Mouse (Mus musculus) stomach, postnatal 0 days (tissue): ENCODE data around the gene Lkaaear1.

Experiments
- CTCF ChIP-seq: IDR thresholded peaks from 2 replicates; pipeline ENCODE4 v1.5.1; 2016; ENCODE audit warnings: antibody characterized with exemption, low read depth, mild to moderate bottlenecking, moderate library complexity
- EP300 ChIP-seq: optimal IDR thresholded peaks from 2 replicates; pipeline ENCODE3; 2016; ENCODE audit warnings: antibody characterized with exemption

DNA sequence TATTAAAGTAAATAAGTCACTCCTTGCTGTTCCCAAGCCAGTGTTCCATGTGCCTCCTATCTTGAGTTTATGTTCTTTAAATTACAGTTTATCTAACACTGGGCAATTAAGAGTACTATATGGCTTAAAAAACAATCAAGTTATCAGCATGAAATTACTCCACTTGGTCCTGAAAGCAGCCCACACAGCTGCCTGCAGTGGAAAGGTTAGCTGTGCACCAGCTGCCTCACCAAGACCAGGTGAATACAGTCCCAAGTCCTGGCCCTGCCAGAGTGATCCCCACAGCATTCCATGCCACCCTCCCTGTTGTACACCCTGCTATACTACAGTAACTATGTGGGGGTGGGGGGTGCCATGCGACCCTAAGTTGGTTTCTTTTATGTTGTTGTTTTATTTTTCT is 44.7 kb downstream of the Lkaaear1 start:
- no peak for TF ChIP-seq CTCF
- TF ChIP-seq EP300 = no peak
